Mouse (Mus musculus): ENCODE data around the gene Tubb2a. TPM values are rescaled to one million over a fixed set of nuclear protein-coding genes. Genes with fewer than 3 reads are reported as not detected.
"Not testable (repeated sequence)": the region's sequence is repeated elsewhere in the genome, so short reads cannot be mapped to it uniquely, and the experiment has no call there.

Tubb2a gene
- polyA plus RNA-seq, 1 experiment from 2014 or later, result 960 TPM

DNA sequence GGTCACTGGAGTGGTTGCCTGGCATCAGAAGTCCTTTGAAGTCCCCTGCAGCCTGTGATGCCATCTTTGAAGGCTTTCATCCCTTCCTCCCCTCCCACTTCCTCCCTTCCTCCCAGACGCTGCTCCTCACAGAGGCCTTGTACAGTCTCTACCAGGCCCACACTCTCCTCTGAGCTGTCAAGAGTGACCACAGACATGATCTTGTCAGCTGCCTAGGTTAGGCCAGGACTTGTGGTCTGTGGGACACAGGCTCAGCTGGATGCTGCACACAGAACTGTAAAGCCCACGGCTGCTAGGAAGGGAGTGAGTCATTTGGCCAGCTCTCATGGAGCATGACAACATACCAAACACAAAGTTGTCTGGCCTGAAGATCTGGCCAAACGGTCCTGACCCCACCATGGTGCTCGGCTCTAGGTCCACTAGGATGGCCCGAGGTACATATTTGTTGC is 10.4 kb upstream of the Tubb2a start:
- H3K27me3 ChIP-seq (replicated peaks); H3K36me3 ChIP-seq; H3K9me3 ChIP-seq; H3K4me2 ChIP-seq (replicated peaks); H3K9ac ChIP-seq; H3K4me3 ChIP-seq: not testable (repeated sequence)
- 64% methylated on average over 5 of the region's 5 CpGs for WGBS
- H3K27ac ChIP-seq, result 0 out of 2 replicates have a peak overlapping the region, but pooled peaks have one; percentile 20
- ATAC-seq (ENCODE audit: low FRiP score, low read depth), result peak; percentile 52
- H3K4me1 ChIP-seq, result peaks cover 25% of the 10 kb centered on the region

- no peaks in the 10 kb centered on the region for H3K36me3 ChIP-seq
- 0 out of 2 replicates have a peak, but pooled peaks have one; percentile 22 for ATAC-seq (ENCODE audit: low FRiP score, low read depth)
- 50% methylated on average over 7 of the region's 7 CpGs for WGBS
- H3K9ac ChIP-seq, result no peak overlapping the region
- H3K9me3 ChIP-seq, result no peaks in the 10 kb centered on the region
- H3K27me3 ChIP-seq (replicated peaks), result no peaks in the 10 kb centered on the region
- peaks cover 25% of the 10 kb centered on the region for H3K4me1 ChIP-seq
- no peak overlapping the region for H3K4me3 ChIP-seq
- no peak overlapping the region for H3K27ac ChIP-seq
- no peak overlapping the region for H3K4me2 ChIP-seq (replicated peaks)
Measured at GRCm38 (mm10) chr13:34087052-34087812, 9.4 kb upstream of the Tubb2a start.

- Histone ChIP-seq H3K36me3 (no peaks in the 10 kb centered on the region), H3K27ac (no peak overlapping the region), H3K9me3 (no peaks in the 10 kb centered on the region), H3K27me3 (replicated peaks) (no peaks in the 10 kb centered on the region), H3K4me1 (peaks cover 22% of the 10 kb centered on the region), H3K4me3 (no peak overlapping the region), H3K9ac (no peak overlapping the region), H3K4me2 (replicated peaks) (no peak overlapping the region)
- 80% methylated on average over 9 of the region's 9 CpGs for WGBS
- no peak for ATAC-seq (ENCODE audit: low FRiP score, low read depth)
Measured at GRCm38 (mm10) chr13:34084026-34084750, 6.4 kb upstream of the Tubb2a start.

- Histone ChIP-seq H3K4me2 (replicated peaks) (no peak overlapping the region), H3K27me3 (replicated peaks) (no peaks in the 10 kb centered on the region), H3K27ac (no peak overlapping the region), H3K36me3 (no peaks in the 10 kb centered on the region), H3K4me3 (no peak overlapping the region), H3K4me1 (peaks cover 2% of the 10 kb centered on the region; the same call in 1 of the 2 replicates), H3K9me3 (no peaks in the 10 kb centered on the region), H3K9ac (no peak overlapping the region)
- no peak for ATAC-seq (ENCODE audit: low FRiP score, low read depth)
- 68% methylated on average over 4 of the region's 4 CpGs for WGBS
Measured at GRCm38 (mm10) chr13:34081926-34082325, 4.1 kb upstream of the Tubb2a start.

- H3K4me1 ChIP-seq, result peaks cover 15% of the 10 kb centered on the region; the same call in 1 of the 2 replicates
- H3K9me3 ChIP-seq, result no peaks in the 10 kb centered on the region
- WGBS, result 92% methylated on average over 3 of the region's 3 CpGs
- no peak for ATAC-seq (ENCODE audit: low FRiP score, low read depth)
- no peak overlapping the region for H3K9ac ChIP-seq
- H3K36me3 ChIP-seq, result peaks cover 10% of the 10 kb centered on the region
- H3K4me3 ChIP-seq, result no peak overlapping the region
- H3K27me3 ChIP-seq (replicated peaks), result no peaks in the 10 kb centered on the region
- no peak overlapping the region for H3K27ac ChIP-seq
- no peak overlapping the region for H3K4me2 ChIP-seq (replicated peaks)
Measured at GRCm38 (mm10) chr13:34079801-34080200, 2.0 kb upstream of the Tubb2a start.

GRCm38 (mm10) chr13:34078500-34079280 is 883 bp upstream of the Tubb2a start:
- no peaks in the 10 kb centered on the region for H3K27me3 ChIP-seq (replicated peaks)
- peak overlapping the region; percentile 74; the same call in 1 of the 2 replicates for H3K4me3 ChIP-seq
- H3K9ac ChIP-seq, result no peak overlapping the region
- H3K4me1 ChIP-seq, result peaks cover 15% of the 10 kb centered on the region; the same call in 1 of the 2 replicates
- H3K9me3 ChIP-seq, result no peaks in the 10 kb centered on the region
- H3K4me2 ChIP-seq (replicated peaks), result peak overlapping the region; percentile 75
- WGBS, result 48% methylated on average over 16 of the region's 16 CpGs
- H3K27ac ChIP-seq, result no peak overlapping the region
- H3K36me3 ChIP-seq, result peaks cover 10% of the 10 kb centered on the region
- ATAC-seq (ENCODE audit: low FRiP score, low read depth), result peak; percentile 1; the same call in 1 of the 2 replicates

DNA sequence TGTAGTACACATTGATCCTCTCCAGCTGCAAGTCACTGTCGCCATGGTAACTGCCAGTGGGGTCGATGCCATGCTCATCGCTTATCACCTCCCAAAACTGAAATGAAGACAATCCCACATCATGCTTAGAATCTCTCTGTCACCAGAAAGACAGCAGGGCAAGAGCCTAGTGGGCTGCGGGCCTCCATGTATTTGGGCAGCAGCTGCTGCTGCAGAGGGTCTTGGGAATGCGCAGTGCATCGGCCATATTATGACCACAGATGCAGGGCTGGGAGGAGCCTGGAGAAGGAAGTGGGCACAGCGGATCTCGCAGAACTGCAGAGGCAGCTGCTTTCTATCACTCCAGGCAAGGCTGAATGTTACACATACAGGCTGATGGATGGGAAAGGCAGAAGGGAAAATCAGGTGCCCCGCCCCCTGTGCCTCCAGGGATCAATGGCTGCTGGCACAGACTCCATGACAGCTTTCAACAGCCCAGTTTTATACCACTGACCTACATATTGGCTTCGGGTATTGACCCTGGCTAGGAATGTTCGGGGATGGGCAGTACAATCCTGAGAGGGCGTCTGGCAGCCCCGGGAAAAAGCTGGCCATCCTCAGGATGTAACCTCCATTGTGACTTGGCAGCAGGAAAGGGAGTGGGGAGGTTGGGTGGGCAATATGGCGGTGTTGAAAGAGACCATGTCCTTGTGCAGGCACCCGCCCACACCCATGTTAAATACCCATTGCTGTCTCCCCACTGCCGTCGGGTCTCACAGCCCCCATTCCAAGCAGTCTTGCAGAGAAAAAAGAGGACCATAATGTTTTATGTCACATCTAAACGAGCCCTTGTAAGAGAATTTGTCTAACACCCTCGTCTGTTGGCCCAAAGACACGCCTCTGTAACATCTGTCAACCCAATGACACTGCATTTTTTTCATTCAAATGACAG is 981 bp downstream of the Tubb2a start:
- peak overlapping the region; percentile 74 for H3K4me3 ChIP-seq
- no peaks in the 10 kb centered on the region for H3K27me3 ChIP-seq (replicated peaks)
- H3K27ac ChIP-seq, result peak overlapping the region; percentile 69
- peaks cover 14% of the 10 kb centered on the region for H3K36me3 ChIP-seq
- H3K4me1 ChIP-seq, result peaks cover 15% of the 10 kb centered on the region; the same call in 1 of the 2 replicates
- H3K9me3 ChIP-seq, result no peaks in the 10 kb centered on the region
- peak; percentile 74 for ATAC-seq (ENCODE audit: low FRiP score, low read depth)
- 39% methylated on average over 20 of the region's 20 CpGs for WGBS
- H3K4me2 ChIP-seq (replicated peaks), result peak overlapping the region; percentile 75
- H3K9ac ChIP-seq, result peak overlapping the region; percentile 87

GRCm38 (mm10) chr13:34075893-34076292 is 1.9 kb downstream of the Tubb2a start:
- ATAC-seq (ENCODE audit: low FRiP score, low read depth); H3K27me3 ChIP-seq (replicated peaks); H3K27ac ChIP-seq; H3K9me3 ChIP-seq; H3K9ac ChIP-seq: not testable (repeated sequence)
- Histone ChIP-seq H3K4me1 (peaks cover 17% of the 10 kb centered on the region; the same call in 1 of the 2 replicates), H3K4me2 (replicated peaks) (peak overlapping the region; percentile 75), H3K4me3 (peak overlapping the region; percentile 74), H3K36me3 (peaks cover 14% of the 10 kb centered on the region)
- 85% methylated on average over 6 of the region's 6 CpGs for WGBS

DNA sequence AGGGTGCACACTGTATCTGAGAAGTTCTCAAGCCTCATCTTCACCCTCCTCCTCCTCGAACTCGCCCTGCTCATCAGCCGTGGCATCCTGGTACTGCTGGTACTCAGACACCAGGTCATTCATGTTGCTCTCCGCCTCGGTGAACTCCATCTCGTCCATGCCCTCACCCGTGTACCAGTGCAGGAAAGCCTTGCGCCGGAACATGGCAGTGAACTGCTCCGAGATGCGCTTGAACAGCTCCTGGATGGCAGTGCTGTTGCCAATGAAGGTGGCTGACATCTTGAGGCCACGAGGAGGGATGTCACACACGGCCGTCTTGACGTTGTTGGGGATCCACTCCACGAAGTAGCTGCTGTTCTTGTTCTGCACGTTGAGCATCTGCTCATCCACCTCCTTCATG is 3.4 kb downstream of the Tubb2a start:
- not testable (repeated sequence) for H3K27ac ChIP-seq; H3K4me2 ChIP-seq (replicated peaks); H3K27me3 ChIP-seq (replicated peaks); ATAC-seq (ENCODE audit: low FRiP score, low read depth); H3K4me3 ChIP-seq; H3K9ac ChIP-seq; H3K9me3 ChIP-seq
- WGBS, result 93% methylated on average over 12 of the region's 17 CpGs
- H3K4me1 ChIP-seq, result peaks cover 22% of the 10 kb centered on the region; the same call in 1 of the 2 replicates
- H3K36me3 ChIP-seq, result peaks cover 14% of the 10 kb centered on the region

DNA sequence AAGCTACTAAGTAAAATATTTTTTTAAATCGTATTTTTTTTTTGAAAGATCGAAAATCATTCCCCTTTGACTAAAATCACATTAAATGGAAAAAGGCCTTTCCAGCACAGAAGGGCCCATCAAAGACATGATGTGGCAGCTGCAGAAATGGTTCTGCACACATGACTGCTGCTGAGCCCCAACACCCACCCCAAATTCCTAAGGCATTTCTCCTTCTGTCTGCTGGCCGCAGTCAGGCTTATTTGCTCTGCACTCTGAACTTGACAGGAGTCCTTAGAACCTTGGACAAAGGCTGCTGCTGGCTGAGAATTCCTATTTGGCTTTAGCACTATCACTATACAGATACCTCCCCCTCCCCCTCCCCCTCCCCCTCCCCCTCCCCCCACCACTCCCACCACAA is 5.0 kb downstream of the Tubb2a start:
- Histone ChIP-seq H3K9me3 (no peaks in the 10 kb centered on the region), H3K9ac (no peak overlapping the region), H3K27ac (no peak overlapping the region), H3K36me3 (peaks cover 16% of the 10 kb centered on the region), H3K4me1 (peaks cover 22% of the 10 kb centered on the region; the same call in 1 of the 2 replicates), H3K4me3 (no peak overlapping the region), H3K27me3 (replicated peaks) (no peaks in the 10 kb centered on the region), H3K4me2 (replicated peaks) (no peak overlapping the region)
- no peak for ATAC-seq (ENCODE audit: low FRiP score, low read depth)
- WGBS, result 69% methylated on average over 3 of the region's 3 CpGs

DNA sequence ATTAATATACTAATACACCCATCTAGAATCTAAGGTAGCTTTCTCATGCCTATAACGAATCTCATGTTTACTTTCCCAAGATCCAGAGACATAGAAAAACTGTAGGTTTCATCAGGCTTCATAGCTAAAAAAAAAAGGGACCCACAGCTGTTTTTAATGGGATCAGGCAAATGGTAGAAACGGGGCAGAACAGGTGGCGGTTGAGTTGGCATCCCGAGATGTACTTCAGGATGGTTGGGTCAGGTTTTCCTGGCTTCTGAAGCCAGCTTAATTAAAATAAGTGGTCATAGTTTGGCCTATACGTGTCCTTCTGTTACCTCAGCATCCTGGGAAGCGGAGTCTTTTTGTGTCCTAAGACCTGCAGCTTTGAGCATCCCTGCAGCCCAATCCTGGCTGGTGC is 6.0 kb downstream of the Tubb2a start:
- no peaks in the 10 kb centered on the region for H3K9me3 ChIP-seq
- H3K4me2 ChIP-seq (replicated peaks), result no peak overlapping the region
- H3K36me3 ChIP-seq, result peaks cover 16% of the 10 kb centered on the region
- ATAC-seq (ENCODE audit: low FRiP score, low read depth), result no peak
- WGBS, result 90% methylated on average over 6 of the region's 6 CpGs
- H3K9ac ChIP-seq, result no peak overlapping the region
- H3K27me3 ChIP-seq (replicated peaks), result no peaks in the 10 kb centered on the region
- peaks cover 19% of the 10 kb centered on the region; the same call in 1 of the 2 replicates for H3K4me1 ChIP-seq
- H3K27ac ChIP-seq, result no peak overlapping the region
- no peak overlapping the region for H3K4me3 ChIP-seq
